Mouse (Mus musculus): ENCODE data around the gene Runx2.

- TF ChIP-seq CTCF (IDR thresholded peaks at IDR 0.05; ENCODE audit: control insufficient read depth, insufficient read depth, low read length), result no peak
- no peak for TF ChIP-seq POLR2A (IDR thresholded peaks at IDR 0.05; ENCODE audit: borderline replicate concordance, control insufficient read depth, low read depth, low read length)
These were observed 86.9 kb downstream of the Runx2 start for GRCm38 (mm10) chr17:44727675-44728074.
